Mouse (Mus musculus) lung, embryonic 15.5 days (tissue): ENCODE measurements around the gene Rhox2b. TPM values are rescaled to one million over a fixed set of nuclear protein-coding genes. Genes with fewer than 3 reads are reported as not detected.
"Not testable (repeated sequence)": the region's sequence is repeated elsewhere in the genome, so short reads cannot be mapped to it uniquely, and the experiment has no call there.

ENCODE experiments used
- ATAC-seq: fragments of 200-750 bp; cut with Nextera tagmentation; 2 replicates; pipeline ENCODE4 v1.8.0; 2017; ENCODE audit warnings: moderate number of reproducible peaks, borderline replicate concordance; ENCODE audit not compliant: low FRiP score, low TSS enrichment; ENCODE audit errors: extremely low read depth
- H3K27ac ChIP-seq: fragments of 300-500 bp; sonication (generic); 2 replicates; pipeline ENCODE4 v1.5.1; 2015; ENCODE audit warnings: moderate library complexity, mild to moderate bottlenecking, inconsistent platforms
- H3K27me3 ChIP-seq: fragments of 300-500 bp; sonication (generic); 2 replicates; pipeline ENCODE4 v1.6.1; 2015; ENCODE audit warnings: inconsistent platforms
- H3K36me3 ChIP-seq: fragments of 300-500 bp; sonication (generic); 2 replicates; pipeline ENCODE4 v1.6.1; 2015; ENCODE audit warnings: inconsistent platforms
- H3K4me1 ChIP-seq: fragments of 300-500 bp; sonication (generic); 2 replicates; pipeline ENCODE4 v1.6.1; 2015; ENCODE audit warnings: inconsistent platforms
- H3K4me2 ChIP-seq: fragments of 300-500 bp; sonication (generic); 2 replicates; pipeline ENCODE4 v1.6.1; 2015; ENCODE audit warnings: inconsistent platforms, mild to moderate bottlenecking, moderate library complexity
- H3K4me3 ChIP-seq: fragments of 300-500 bp; sonication (generic); 2 replicates; pipeline ENCODE4 v1.5.1; 2015; ENCODE audit warnings: mild to moderate bottlenecking, inconsistent platforms
- H3K9ac ChIP-seq: fragments of 300-500 bp; sonication (generic); 2 replicates; pipeline ENCODE4 v1.6.1; 2015; ENCODE audit warnings: inconsistent platforms
- H3K9me3 ChIP-seq: fragments of 300-500 bp; sonication (generic); 2 replicates; pipeline ENCODE4 v1.6.1; 2016; ENCODE audit warnings: inconsistent platforms
- WGBS: fragments of 180-500 bp; shearing (Covaris S2); methylation state at CpG from one replicate; pipeline ENCODE4 v1.1.7; 2015; 5-methylcytosine and 5-hydroxymethylcytosine counted together
- polyA plus RNA-seq: library from polyadenylated mRNA; unstranded; fragments of >200 nt; fragmentation: Nextera tagmentation; extraction: Ambion mirVana; gene quantifications from 2 replicates; pipeline ENCODE4 v1.2.1, GENCODE M21; 2015

The Rhox2b gene
- not detected in 2 replicates for polyA plus RNA-seq

DNA sequence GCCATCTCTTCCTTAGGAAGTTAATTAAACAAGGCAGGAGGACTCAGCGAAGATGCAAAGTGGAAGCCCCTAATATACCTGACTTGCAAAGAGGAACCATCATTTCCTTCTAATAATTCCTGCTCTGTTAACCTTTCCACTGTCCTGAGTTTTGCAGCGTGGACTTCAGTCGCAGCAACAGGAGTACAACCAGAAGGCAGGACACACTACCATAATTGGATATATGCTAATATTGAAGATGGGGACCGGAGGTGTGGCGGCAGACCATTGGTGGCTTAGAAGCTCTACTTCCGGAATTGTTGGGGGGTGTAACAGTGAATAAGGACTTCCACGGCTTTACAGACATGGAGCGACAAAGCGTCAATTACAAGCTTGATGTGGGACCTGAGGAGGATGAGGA, at the start of gene Rhox2b:
Gene Rhox2b, plus strand, starts transcription at position 301 of the 400 bp plus-strand sequence.
- not testable (repeated sequence) for H3K4me2 ChIP-seq, H3K9ac ChIP-seq, H3K27me3 ChIP-seq, H3K9me3 ChIP-seq, H3K27ac ChIP-seq, ATAC-seq, H3K4me1 ChIP-seq, H3K36me3 ChIP-seq, H3K4me3 ChIP-seq
- WGBS = no CpG with 5 or more reads among the region's 9 CpGs

DNA sequence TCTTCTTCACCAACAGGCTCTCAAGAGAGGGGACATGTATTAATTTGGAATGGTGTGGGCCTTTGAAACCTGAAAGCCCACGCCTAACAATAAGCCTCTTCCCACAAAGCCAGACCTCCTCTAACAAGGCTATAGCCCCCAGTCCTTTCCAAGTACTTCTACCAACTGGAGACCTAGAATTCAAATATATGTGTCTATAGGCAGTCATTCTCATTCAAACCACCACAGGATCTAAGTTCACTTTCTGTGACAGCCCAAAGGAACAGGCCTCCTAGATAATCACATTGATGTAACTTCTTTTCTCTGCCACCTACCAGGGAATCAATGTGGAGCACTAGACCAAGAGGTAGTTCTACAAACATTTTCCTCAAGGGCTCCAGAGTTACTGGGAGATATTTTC, 32.1 kb upstream of the Rhox2b start, which contains the start of gene Rhox3a2:
Gene Rhox3a2, plus strand, starts transcription at position 301 of the 400 bp plus-strand sequence.
- not testable (repeated sequence) for H3K4me3 ChIP-seq, H3K27me3 ChIP-seq, H3K36me3 ChIP-seq, H3K4me2 ChIP-seq, H3K9ac ChIP-seq, H3K9me3 ChIP-seq, H3K27ac ChIP-seq, H3K4me1 ChIP-seq, ATAC-seq
- no CpG with 5 or more reads among the region's 1 CpGs for WGBS

DNA sequence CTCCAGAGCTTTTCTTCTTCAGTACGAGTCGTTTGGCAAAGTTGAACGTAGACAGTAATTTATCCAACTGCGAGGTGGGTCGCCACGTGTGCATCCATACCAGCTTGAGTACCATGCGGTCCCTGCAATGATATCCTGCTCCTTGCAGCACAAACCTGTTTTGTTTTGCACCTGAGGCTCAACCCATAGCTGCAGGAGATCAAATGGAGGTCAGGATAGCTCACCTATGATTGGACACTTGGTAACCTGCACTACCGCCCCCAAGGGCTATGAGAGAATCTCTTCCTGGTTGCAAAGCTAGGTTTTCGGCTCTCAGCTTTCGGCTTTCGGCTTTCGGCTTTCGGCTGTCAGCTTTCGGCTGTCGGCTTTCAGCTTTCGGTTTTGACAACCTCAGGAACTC, 21.3 kb upstream of the Rhox2b start, which contains the start of gene Rhox4a2:
Gene Rhox4a2, plus strand, starts transcription at position 301 of the 400 bp plus-strand sequence.
- not testable (repeated sequence) for H3K4me2 ChIP-seq, H3K9me3 ChIP-seq, H3K4me1 ChIP-seq, H3K27me3 ChIP-seq, ATAC-seq, H3K27ac ChIP-seq, H3K36me3 ChIP-seq, H3K4me3 ChIP-seq, H3K9ac ChIP-seq
- WGBS = 90% methylated on average over 8 of the region's 16 CpGs

DNA sequence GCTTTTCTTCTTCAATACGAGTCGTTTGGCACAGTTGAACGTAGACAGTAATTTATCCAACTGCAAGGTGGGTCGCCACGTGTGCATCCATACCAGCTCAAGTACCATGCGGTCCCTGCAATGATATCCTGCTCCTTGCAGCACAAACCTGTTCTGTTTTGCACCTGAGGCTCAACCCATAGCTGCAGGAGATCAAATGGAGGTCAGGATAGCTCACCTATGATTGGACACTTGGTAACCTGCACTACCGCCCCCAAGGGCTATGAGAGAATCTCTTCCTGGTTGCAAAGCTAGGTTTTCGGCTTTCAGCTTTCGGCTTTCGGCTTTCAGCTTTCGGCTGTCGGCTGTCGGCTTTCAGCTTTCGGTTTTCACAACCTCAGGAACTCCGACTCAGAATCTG, 20.3 kb downstream of the Rhox2b start, which contains the start of gene Rhox4b:
Gene Rhox4b, plus strand, starts transcription at position 301 of the 400 bp plus-strand sequence.
- H3K36me3 ChIP-seq, H3K9ac ChIP-seq, H3K4me3 ChIP-seq, H3K27ac ChIP-seq, H3K27me3 ChIP-seq, H3K4me1 ChIP-seq, ATAC-seq, H3K9me3 ChIP-seq, H3K4me2 ChIP-seq: not testable (repeated sequence)
- WGBS = 82% methylated on average over 15 of the region's 15 CpGs

DNA sequence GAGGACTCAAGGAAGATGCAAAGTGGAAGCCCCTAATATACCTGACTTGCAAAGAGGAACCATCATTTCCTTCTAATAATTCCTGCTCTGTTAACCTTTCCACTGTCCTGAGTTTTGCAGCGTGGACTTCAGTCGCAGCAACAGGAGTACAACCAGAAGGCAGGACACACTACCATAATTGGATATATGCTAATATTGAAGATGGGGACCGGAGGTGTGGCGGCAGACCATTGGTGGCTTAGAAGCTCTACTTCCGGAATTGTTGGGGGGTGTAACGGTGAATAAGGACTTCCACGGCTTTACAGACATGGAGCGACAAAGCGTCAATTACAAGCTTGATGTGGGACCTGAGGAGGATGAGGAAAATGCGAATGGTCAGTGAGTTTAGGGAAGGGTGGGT, 41.5 kb downstream of the Rhox2b start, which contains the start of gene Rhox2c:
Gene Rhox2c, plus strand, starts transcription at position 301 of the 400 bp plus-strand sequence.
- not testable (repeated sequence) for H3K27me3 ChIP-seq, H3K4me3 ChIP-seq, H3K36me3 ChIP-seq, H3K9me3 ChIP-seq, H3K4me2 ChIP-seq, H3K27ac ChIP-seq, H3K9ac ChIP-seq, ATAC-seq, H3K4me1 ChIP-seq
- WGBS = 96% methylated on average over 7 of the region's 10 CpGs

DNA sequence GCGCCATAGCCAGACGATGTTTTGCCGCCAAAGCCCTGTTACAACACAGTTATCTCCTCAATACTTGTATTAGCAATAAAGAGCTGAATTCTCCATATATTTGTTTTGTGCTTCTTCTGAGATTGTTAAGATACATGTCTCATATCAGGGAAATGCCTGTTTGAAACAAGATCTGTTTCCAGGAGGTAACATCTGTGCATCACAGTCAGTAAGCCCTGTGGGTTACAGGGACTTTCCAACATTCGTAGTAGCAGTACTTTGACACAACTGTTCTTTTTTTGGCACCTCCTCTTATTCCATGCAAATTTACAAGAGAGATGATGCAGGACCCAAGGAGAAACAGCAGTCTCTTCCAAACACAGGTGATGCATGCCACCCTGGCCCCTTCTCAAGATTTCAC, 46.4 kb downstream of the Rhox2b start, which contains the start of gene Rhox3c:
Gene Rhox3c, plus strand, starts transcription at position 301 of the 400 bp plus-strand sequence.
- H3K27me3 ChIP-seq, H3K4me2 ChIP-seq, H3K9me3 ChIP-seq, H3K4me3 ChIP-seq, H3K9ac ChIP-seq, H3K36me3 ChIP-seq, H3K27ac ChIP-seq, H3K4me1 ChIP-seq, ATAC-seq: not testable (repeated sequence)
- 97% methylated on average over 3 of the region's 4 CpGs for WGBS

Other genes starting within 250 kb of the Rhox2b start
- gene Akap14, start 243.2 kb upstream of the Rhox2b start, polyA plus RNA-seq = 0.31 and 0.64 TPM in 2 replicates
- gene Ndufa1, start 220.9 kb upstream of the Rhox2b start, polyA plus RNA-seq = 399 and 410 TPM in 2 replicates
- gene Rnf113a1, start 220.8 kb upstream of the Rhox2b start, polyA plus RNA-seq = 8.4 and 9.1 TPM in 2 replicates
- not detected in 2 replicates for gene Gm9, start 201.0 kb upstream of the Rhox2b start, polyA plus RNA-seq
- not detected in 2 replicates for gene Rhox1, start 189.8 kb upstream of the Rhox2b start, polyA plus RNA-seq
- not detected in 2 replicates for gene Rhox2a, start 167.1 kb upstream of the Rhox2b start, polyA plus RNA-seq
- gene Rhox3a, start 162.1 kb upstream of the Rhox2b start, polyA plus RNA-seq = not detected in 2 replicates
- not detected in 2 replicates for gene Rhox4a, start 146.7 kb upstream of the Rhox2b start, polyA plus RNA-seq
- not detected in 2 replicates for gene Rhox3a2, start 32.0 kb upstream of the Rhox2b start, polyA plus RNA-seq
- 0.49 TPM in 1 of 2 replicates, not detected in the other for gene Rhox4a2, start 21.2 kb upstream of the Rhox2b start, polyA plus RNA-seq
- gene Rhox4b, start 20.4 kb downstream of the Rhox2b start, polyA plus RNA-seq = 0.10 TPM in 1 of 2 replicates, not detected in the other
- not detected in 2 replicates for gene Rhox2c, start 41.6 kb downstream of the Rhox2b start, polyA plus RNA-seq
- gene Rhox3c, start 46.5 kb downstream of the Rhox2b start, polyA plus RNA-seq = not detected in 2 replicates
- gene Rhox4c, start 68.3 kb downstream of the Rhox2b start, polyA plus RNA-seq = not detected in 2 replicates
- gene Rhox2d, start 81.4 kb downstream of the Rhox2b start, polyA plus RNA-seq = not detected in 2 replicates
- gene Rhox4d, start 102.3 kb downstream of the Rhox2b start, polyA plus RNA-seq = not detected in 2 replicates
- gene Rhox2e, start 118.4 kb downstream of the Rhox2b start, polyA plus RNA-seq = not detected in 2 replicates
- not detected in 2 replicates for gene Rhox3e, start 130.0 kb downstream of the Rhox2b start, polyA plus RNA-seq
- gene Rhox4e, start 145.3 kb downstream of the Rhox2b start, polyA plus RNA-seq = not detected in 2 replicates
- not detected in 2 replicates for gene Rhox2f, start 159.3 kb downstream of the Rhox2b start, polyA plus RNA-seq
- gene Rhox3f, start 168.9 kb downstream of the Rhox2b start, polyA plus RNA-seq = not detected in 2 replicates
- not detected in 2 replicates for gene Rhox4f, start 195.6 kb downstream of the Rhox2b start, polyA plus RNA-seq
- gene Rhox3g, start 216.5 kb downstream of the Rhox2b start, polyA plus RNA-seq = not detected in 2 replicates
- gene Rhox2g, start 231.4 kb downstream of the Rhox2b start, polyA plus RNA-seq = not detected in 2 replicates
- gene Rhox4g, start 239.3 kb downstream of the Rhox2b start, polyA plus RNA-seq = not detected in 2 replicates